ENCODE assay signal across 9 mouse cellular contexts in genomic region chr13:113879651-113880327, GRCm38 (mm10).
DNase-seq lines count a peak whose midpoint lies in the region; ATAC-seq lines count a peak whose summit lies in the region.
"Had no signal": no experiment of that assay in that cellular context is flagged by ENCODE, and none has a peak within 500 bp of the region (broad histone marks: within the 10 kb centered on the region; RNA-seq: fewer than 3 reads in every experiment).

No protein-coding gene starts in this region.

- H3K36me3 ChIP-seq in heart, embryonic 13.5 days: no peaks in the 10 kb centered on the region
- H3K36me3 ChIP-seq in hindbrain, embryonic 13.5 days: no peaks in the 10 kb centered on the region
- no peaks in the 10 kb centered on the region for H3K36me3 ChIP-seq in midbrain, embryonic 12.5 days

- H3K4me2 ChIP-seq in heart, embryonic 13.5 days: peak overlapping the region; percentile 65
- peak overlapping the region; percentile 42 for H3K4me2 ChIP-seq in hindbrain, embryonic 13.5 days
- peak overlapping the region; percentile 44 for H3K4me2 ChIP-seq in midbrain, embryonic 12.5 days (replicated peaks)

- peak overlapping the region; percentile 26; the same call in 1 of the 2 replicates for H3K4me3 ChIP-seq in heart, embryonic 13.5 days
- no peak overlapping the region for H3K4me3 ChIP-seq in hindbrain, embryonic 13.5 days
- no peak overlapping the region for H3K4me3 ChIP-seq in midbrain, embryonic 12.5 days

- no peaks in the 10 kb centered on the region for H3K9me3 ChIP-seq in heart, embryonic 13.5 days
- no peaks in the 10 kb centered on the region for H3K9me3 ChIP-seq in hindbrain, embryonic 13.5 days
- no peaks in the 10 kb centered on the region for H3K9me3 ChIP-seq in midbrain, embryonic 12.5 days

- peaks cover 22% of the 10 kb centered on the region for H3K4me1 ChIP-seq in heart, embryonic 13.5 days
- peaks cover 30% of the 10 kb centered on the region for H3K4me1 ChIP-seq in hindbrain, embryonic 13.5 days (replicated peaks)
- H3K4me1 ChIP-seq in midbrain, embryonic 12.5 days: peaks cover 43% of the 10 kb centered on the region

- H3K27ac ChIP-seq in heart, embryonic 13.5 days (replicated peaks): no peak overlapping the region
- H3K27ac ChIP-seq in hindbrain, embryonic 13.5 days: no peak overlapping the region
- H3K27ac ChIP-seq in midbrain, embryonic 12.5 days (replicated peaks): peak overlapping the region; percentile 39; the same call in 1 of the 2 replicates

- no peak overlapping the region for H3K9ac ChIP-seq in heart, embryonic 13.5 days
- no peak overlapping the region for H3K9ac ChIP-seq in hindbrain, embryonic 13.5 days
- no peak overlapping the region for H3K9ac ChIP-seq in midbrain, embryonic 12.5 days (replicated peaks)

- 55% methylated on average over 20 of the region's 20 CpGs for WGBS in heart, embryonic 13.5 days
- WGBS in hindbrain, embryonic 13.5 days: 18% methylated on average over 20 of the region's 20 CpGs
- 17% methylated on average over 20 of the region's 20 CpGs for WGBS in midbrain, embryonic 12.5 days

- intact Hi-C loops in heart, postnatal 36 days (cut with DNase I): loop anchor here (5.0 to 10.0 kb wide), 3 partner anchors 198 to 1085 kb away; no protein-coding TSS in a partner anchor

- no peak for DNase-seq in heart, postnatal 36 days
- peak; percentile 38 for DNase-seq in embryo, embryonic 11.5 days (ENCODE audit: low read depth, low spot score)
- DNase-seq in spleen, postnatal 4 days (ENCODE audit: low spot score in 2 of 2): no peak
- DNase-seq in right cerebral cortex, adult 2 months (ENCODE audit: low spot score in 2 of 2): no peak
- DNase-seq: layer of hippocampus, adult 9-11 months had no signal

- ATAC-seq in heart, embryonic 13.5 days (ENCODE audit: extremely low read depth, insufficient number of reproducible peaks, low FRiP score, low TSS enrichment): no peak
- ATAC-seq in hindbrain, embryonic 13.5 days (ENCODE audit: low FRiP score): peak; percentile 43
- ATAC-seq in midbrain, embryonic 12.5 days (ENCODE audit: low FRiP score, low read depth): peak; percentile 90
- ATAC-seq in frontal cortex, adult (ENCODE audit: low TSS enrichment): no peak

- H3K27me3 ChIP-seq in heart, embryonic 13.5 days (replicated peaks): no peaks in the 10 kb centered on the region
- H3K27me3 ChIP-seq in hindbrain, embryonic 13.5 days: no peaks in the 10 kb centered on the region
- no peaks in the 10 kb centered on the region; the same call in 1 of the 2 replicates for H3K27me3 ChIP-seq in midbrain, embryonic 12.5 days

Comparison
In these comparisons a context has a peak if more than half of its experiments do, and no peak if none do; other contexts are left out.
1. ATAC-seq: peak in hindbrain, embryonic 13.5 days (single experiment) and midbrain, embryonic 12.5 days (single experiment); none in heart, embryonic 13.5 days (single experiment) and frontal cortex, adult (single experiment).
2. Peak in every context shown above with its lines, with median percentiles within 50 percentile points of each other: H3K4me2 ChIP-seq.